Mouse (Mus musculus) bone marrow, adult 2 months (tissue): ENCODE results near the gene Ranbp3l.

Experiments used
- CTCF ChIP-seq: fragments of 200-500 bp; IDR thresholded peaks from 2 replicates; pipeline ENCODE4 v1.5.1; 2011; ENCODE audit warnings: low read length, control low read depth; ENCODE audit not compliant: control insufficient read depth, insufficient read depth
- POLR2A ChIP-seq: fragments of 200-500 bp; IDR thresholded peaks from 2 replicates; pipeline ENCODE4 v1.6.1; 2011; ENCODE audit warnings: low read depth, mild to moderate bottlenecking, control low read depth, low read length, borderline replicate concordance; ENCODE audit not compliant: control insufficient read depth

GRCm38 (mm10) chr15:8963323-8963722, 4.4 kb upstream of the Ranbp3l start:
- TF ChIP-seq CTCF (no peak), POLR2A (no peak)
